Mouse (Mus musculus) telencephalon, adult 2 months (tissue): ENCODE data around the gene Prm2.
A peak's percentile ranks its signal among the peaks of the same experiment; 100 is the strongest.

ENCODE experiments used
- DNase-seq: peaks from one replicate; pipeline ENCODE4 v3.0.0-alpha.2; 2011; ENCODE audit warnings: low read depth, low spot score

The Prm2 gene

DNA sequence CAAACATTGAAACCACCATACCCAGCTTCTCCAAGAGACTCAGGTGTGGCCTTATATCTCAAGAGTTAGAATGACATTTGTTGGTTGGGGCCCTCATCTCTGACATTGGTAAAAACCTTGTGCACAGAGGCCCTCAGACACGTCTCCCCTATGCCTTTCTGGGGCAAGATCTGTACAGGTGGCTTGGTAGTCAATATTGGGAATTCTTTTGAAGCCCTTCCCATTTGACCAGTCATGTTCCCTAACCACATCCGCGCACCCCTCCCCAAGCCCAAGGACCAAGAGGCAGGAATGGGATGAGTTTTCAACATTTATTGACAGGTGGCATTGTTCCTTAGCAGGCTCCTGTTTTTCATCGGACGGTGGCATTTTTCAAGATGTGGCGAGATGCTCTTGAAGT is at the start of gene Prm2:
Gene Prm2 (minus strand): TSS at position 101 of the 400 bp plus-strand sequence.
- DNase-seq, result no peak

DNA sequence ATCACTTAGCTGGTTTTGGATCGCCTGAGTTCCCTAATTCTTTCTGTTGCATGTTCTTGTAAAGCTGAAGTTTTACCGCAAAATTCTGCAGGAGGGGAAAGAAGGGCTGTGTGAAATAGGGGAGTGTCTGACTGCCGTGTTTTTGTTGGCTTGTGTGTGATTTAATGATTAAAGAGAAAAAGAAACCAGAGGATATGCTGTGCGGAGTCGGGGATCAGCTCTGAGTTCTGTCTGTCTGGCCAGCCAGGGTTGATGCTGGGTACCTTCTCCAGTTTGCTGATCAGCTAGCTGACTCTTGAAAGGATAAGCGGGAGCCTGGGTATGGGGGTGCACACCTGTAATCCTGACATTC is 48.4 kb upstream of the Prm2 start:
- no peak for DNase-seq

DNA sequence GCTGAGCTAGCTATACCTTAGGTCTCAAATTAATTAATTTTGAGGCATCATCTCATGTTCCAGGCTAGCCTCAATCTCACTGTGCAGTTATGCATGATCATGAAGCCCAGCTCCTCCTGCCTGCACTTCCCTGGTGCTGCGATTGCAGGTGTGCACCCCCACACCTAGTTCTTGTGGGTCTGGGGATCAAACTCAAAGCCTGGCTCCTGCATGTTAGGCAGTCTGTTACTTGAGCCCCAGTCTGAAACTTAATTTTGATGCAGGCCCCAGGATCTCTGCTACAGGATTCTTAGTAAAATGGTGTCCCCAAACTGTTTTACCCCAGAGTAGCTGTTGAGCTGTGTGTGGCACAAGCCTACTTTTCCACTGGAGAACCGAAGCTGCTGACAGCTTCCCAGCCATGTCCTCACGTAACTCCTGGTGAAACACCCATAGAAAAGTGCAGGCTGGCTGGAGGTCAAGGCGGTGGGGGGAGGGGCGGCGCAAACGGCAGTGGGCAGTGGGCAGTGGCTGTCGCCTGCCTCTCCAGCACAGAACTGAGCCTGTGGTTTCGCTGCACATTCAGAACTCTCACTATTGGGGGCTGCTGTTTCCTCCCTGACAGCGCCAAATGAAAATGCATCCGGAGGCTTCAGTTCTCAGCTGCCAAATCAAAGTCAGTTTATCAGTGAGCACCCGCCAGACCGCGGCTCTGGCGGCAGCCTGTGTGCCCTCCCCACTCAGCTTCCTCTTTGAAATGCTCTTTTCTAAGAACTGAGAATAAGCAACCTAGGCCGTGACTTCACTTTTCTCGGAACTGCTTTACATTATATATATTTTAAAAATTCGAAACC is 47.8 kb upstream of the Prm2 start:
- no peak for DNase-seq

DNA sequence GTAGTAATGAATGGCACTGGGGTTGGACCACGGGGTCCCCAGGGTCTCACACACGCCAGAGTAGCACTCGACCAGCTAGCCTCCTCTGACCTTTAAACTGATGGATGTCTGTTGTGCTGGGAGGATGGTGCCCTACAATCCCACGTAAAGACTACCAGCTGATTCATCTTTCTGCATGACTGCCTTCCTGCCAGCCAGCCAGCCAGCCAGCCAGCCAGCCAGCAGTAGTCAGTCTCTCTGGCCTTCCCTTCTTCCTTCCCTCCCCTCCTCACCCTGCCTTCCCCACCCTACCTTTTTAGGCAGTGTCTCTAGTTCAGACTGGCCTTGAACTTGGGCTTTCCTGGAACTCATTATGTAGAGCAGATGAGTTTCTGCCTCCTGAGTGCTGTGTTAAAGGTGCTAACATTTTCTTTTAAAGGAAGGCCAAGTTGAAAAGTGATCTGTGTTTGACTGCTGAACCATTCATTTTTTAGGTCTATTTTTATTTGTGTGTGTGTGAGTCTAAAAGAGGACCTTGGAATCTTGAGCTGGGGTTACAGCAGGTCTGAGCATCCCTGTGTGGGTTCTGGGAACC is 46.4 kb upstream of the Prm2 start:
- DNase-seq, result no peak

DNA sequence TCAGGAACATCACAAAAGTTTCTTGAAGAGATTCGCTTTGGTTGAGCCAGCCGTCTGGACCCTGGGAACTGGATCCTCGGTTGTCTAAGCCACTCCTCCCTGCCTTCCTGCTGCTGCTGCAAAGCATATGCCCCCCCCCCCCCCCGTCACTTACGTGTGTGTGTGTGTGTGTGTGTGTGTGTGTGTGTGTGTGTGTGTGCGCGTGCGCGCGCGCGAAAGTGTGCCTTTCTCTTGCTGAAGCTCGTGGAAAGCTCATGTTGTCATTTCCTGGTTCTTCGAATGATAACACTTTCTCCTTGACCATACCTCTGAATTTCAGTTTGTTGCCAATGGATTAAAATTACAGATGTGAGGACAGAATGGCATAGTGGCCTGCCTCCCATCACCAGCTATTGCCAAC is 44.1 kb upstream of the Prm2 start:
- DNase-seq, result no peak

DNA sequence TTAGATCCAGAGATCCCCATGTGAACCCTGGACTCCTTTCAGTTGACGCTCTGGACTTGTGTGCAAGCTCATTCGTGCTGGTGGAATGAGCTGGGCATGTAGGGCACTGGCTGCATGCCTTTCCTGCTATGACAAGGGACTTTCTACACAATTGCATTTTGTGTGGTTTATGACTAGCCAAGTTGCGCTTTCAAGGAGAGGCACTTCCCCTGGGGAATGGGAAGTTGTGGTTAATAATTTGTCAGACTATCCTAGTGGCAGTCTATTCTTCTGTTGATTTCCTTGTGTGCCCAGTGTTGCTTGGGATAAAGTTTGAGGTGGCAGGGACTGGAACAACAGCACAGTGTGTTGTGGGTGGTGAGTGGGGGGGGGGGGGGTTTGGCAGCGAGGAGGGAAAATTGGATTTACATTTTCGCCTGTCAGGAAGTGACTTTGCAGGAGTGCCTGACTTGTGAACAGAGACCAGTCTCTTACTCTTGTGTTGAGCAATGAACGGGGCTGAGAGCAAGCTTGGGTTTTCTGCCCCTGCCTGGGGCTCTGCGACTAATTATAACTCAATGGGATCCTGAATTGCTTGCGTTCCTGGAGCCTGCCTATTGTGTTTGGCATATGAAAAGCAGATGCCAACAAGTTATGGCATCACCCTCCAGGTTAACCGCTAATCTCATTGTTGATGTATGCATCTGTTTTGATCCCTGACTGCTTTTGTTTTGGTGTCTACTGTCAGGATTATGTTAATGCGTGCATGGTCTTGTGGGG is 42.7 kb upstream of the Prm2 start:
- no peak for DNase-seq

DNA sequence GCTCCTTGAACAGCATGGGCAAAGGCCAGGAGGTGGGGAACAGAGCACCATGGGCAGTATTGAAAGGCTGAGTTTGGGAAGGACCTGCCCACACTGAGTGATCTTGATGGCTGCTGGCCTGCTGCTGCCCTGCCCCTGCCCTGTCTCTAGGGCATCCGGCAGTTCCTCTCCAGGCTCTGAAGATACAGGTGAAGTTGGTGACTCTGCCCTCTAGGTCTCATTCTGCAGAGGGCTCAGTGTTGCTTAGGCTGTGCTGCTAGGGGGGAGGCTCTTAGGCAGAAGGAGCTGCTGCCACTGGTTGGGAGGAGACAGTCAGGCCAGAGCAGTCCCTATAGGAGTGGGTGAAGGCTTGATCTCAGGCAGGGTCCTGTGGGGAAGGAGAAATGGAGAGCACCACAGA is 42.0 kb upstream of the Prm2 start:
- DNase-seq, result no peak

DNA sequence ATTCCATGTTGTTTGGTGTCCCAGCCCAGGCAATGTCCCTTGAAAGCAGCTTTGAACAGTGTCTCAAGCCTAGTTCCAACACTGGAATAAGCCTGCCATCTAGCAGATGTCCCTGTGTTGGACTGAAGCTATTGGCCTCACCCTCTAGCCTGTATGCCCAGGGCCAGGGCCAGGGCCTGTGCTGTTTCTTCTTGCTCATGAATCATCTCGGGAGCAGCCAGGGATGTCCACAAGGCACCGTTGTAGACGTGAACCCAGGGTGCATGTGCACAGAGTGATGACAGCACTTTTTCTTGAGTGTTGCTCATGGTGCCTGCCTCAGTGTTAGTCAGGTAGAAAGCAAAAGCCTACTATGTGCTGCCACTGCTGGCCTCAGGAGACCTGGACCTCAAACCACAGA is 41.3 kb upstream of the Prm2 start:
- DNase-seq, result no peak

DNA sequence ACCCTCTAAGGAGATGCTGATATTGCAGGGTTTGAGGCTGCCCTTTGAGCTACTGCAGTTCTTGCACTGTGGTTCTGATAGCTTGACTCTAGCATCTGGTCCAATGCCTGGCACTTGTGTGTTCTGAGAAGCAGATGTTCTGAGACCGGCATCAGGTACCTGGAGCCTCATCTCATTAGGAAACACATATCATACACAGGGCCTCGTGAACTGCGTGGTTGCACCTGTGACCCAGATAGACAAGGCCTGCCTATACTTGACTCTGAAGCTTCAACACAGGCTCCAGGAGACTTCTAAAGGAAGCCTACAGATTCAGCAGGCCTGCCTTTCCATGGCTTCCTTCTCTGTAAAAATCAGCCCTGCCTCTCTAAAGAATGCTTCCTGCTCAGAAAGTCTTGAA is 40.5 kb upstream of the Prm2 start:
- DNase-seq, result no peak

DNA sequence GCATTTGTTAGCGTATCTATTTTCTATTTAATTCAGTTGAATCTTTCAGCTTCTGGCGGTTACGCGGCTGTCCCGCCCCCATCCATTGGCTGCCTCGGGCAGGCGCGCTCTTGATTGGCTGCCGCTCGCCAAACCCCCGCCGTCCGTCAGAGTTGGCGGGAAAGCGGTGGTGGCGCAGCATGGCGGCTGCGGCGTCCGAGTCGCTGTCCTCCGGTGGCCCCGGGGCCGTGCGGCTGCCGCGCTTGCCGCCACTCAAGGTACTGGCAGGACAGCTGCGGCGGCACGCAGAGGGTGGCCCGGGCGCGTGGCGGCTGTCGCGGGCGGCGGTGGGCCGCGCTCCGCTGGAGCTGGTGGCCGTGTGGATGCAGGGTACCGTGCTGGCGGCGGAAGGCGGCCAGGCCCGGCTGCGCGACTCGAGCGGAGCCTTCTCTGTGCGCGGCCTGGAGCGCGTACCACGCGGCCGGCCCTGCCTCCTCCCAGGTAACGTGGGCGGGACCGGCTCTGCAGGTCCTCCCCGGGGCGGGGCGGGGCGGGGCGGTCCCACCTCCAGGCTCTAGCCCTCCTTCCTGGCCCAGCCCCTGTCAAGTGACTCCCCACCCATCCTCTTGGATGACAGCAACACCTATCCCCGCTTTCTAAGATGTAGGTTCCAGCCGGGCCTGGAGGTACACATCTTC is 39.1 kb upstream of the Prm2 start, which contains the start of gene Rmi2:
Gene Rmi2 (plus strand): TSS at position 149 of the 677 bp plus-strand sequence.
- peak; percentile 45 for DNase-seq

DNA sequence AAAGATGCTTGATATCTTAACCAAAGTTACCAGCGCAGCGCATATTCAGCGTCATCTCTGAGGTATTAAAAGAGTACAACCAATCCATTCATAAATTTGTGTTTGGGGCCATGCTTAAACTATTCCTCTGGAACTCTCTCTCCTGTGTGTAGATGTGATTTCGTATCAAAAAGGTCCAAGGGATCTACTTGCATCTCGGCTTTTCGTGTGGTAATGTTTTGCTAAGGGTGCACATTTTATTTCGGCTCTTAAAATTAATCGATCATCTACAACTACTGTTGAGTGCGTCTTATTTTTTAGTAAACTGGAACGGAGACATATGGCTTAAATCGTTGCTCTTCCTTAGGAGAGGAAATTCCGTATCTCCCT is 38.6 kb upstream of the Prm2 start:
- no peak for DNase-seq

DNA sequence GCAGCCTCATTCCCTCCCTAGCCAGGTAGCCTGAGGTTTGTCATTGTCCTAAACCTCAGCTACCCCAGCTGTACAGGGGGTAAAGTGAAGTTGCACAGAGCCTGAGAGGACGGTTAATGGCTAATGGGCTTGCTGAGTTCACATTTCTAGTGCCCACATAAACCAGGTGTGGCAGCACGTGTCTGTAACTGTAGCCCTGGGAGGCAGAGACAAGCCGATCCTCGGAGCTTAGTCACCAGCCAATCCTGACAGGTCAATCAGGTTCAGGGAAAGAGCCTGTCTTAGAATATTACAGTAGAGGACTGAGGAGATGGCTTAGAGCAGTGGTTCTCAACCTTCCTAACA is 32.5 kb upstream of the Prm2 start:
- no peak for DNase-seq

DNA sequence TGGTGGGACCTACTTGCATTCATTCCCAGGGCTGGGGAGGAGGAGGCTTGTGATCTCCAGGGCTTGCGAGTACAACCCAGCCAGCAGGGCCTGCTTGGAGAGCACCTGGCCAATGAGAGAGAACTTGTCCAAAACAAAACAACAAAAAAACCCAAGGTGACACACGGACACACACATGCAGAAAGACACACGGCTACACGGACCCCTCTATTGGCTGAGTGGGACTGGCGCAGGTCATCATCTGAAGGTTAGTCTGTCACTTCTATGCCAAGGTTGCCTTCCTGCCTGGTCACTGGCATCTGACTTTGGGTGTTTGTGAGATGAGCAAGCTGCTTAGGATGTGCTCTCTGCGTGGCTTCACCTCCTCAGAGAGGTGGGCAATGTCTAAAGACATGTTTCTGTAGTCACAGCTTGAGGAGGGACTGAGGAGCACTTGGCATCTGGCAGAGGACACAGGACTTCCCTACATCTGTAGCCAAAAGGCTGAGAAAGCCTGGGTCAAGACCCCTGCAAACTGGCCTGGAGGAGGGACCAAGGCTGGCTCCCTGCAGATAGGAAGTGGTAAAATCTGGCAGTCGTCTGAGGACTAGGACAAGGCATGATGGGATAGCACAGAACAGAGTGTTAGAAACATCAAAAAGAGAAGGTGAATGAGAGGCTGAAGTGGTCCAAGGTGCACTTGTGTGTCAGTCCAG is 32.0 kb upstream of the Prm2 start:
- DNase-seq, result no peak

DNA sequence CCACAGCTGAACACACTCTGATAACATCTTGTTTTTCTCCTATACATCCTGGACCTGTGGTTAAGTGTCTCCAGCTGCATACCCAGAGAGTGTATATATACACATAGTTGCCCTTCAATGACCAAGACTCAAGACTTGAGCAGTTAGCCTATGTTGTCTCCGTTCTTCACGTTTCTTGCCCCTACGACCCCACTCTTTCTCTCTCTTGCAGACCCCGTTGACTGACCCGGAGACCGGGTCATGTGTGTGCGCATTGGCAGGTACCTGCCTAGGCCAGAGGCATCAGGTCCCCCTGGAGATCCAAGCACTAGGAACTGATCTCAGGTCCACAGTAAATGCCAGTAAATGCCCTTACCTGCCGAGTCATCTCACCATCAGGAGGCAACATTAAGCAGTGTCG is 31.3 kb upstream of the Prm2 start:
- no peak for DNase-seq

DNA sequence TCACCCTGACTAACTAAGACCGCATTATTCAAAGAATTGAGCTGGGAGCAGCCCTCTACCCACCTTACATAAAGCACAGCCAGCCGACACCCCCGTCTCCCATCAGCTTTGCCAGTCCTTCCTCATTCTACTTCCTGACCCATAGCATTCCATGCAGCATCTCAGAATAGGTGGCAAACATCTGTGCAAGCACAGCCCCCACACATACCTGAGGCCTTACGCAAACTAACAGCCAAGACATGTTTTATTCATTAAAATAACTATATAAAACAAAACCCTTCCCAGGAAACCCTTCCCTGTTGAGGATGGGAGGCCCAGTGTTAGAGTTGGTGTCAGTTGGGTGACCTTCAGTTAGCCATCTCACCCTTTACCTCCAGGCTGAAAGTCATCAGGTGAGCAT is 29.9 kb upstream of the Prm2 start:
- DNase-seq, result no peak

DNA sequence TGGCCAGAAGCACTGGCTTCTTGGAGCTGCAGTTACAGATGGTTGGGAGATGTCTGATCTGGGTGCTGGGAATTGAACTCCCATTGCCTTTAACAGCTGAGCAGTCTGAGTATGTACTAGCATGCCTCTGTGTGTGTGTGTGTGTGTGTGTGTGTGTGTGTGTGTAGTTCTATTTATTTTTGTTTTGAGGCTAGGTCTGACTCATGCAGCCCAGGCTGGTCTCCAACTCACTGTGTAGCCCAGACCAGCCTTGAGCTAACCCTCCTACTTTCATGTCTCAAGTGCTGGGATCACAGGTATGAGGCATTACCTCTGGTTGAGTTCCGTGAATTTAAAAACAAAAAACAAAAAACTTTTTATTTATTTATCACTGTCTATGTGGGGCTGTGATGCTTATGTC is 28.6 kb upstream of the Prm2 start:
- no peak for DNase-seq

DNA sequence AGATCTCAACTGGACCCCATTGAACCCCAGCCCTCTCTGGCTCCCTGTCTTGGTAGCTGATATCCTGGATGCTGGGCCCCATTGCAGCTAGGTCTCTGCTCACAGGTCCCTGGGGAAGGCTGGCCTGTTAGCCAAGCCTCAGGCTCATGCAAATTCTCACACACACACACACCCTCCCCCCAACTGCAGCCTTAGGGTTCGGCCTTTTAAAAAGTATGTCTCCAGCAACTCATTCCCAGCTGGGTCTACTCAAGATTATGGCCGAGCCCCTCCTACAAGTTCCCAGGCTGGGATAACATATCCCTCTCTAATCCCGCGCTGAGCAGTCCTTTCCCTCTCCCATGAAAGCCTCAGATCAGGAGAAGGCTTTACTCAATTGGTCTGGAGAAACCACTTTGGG is 25.5 kb upstream of the Prm2 start:
- DNase-seq, result no peak

DNA sequence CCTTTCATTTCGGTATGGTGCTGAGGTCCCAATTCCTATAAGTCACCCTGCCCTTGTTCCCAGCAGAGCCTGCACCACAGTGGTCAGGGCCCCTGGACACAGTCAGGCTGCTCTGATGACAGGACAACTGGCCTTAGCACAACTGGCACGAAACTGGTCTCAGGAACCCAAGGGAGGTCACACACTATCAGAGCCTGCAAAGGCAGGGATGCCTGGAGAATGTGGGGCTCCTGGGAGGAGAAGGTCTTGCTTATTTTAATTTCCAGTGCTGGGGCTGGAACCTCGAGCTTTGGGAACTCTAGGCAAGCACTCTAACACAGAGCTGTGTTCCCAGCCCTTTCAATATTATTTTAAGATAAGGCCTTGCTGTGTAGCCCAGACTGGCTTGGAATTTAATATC is 24.0 kb upstream of the Prm2 start:
- no peak for DNase-seq

DNA sequence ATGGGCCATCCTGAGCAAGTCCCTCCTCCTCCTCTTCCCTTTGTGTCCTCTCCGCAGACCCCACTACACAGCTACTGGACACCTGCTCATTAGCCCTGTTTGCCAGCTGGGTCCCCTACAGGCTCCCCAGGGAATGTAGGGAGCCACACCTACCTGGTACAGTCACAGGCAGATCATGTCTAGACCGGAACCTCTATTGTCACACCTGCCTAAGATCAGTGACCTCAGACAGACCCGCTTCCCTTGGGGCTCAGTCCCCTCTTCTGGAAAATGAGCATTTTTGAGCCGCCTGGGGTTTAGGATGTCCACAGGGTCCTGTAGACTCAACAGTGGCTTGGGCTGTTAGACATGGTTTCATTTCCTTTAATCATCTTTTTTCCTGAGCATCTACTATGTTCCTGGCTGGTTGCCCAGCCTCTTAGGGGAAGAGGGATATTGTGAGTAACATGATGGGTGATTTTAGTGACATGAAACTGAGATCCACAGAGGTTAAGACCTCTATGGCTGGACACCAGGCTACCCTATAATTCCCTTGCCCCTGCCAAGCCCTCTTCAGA is 22.7 kb upstream of the Prm2 start:
- DNase-seq, result no peak

DNA sequence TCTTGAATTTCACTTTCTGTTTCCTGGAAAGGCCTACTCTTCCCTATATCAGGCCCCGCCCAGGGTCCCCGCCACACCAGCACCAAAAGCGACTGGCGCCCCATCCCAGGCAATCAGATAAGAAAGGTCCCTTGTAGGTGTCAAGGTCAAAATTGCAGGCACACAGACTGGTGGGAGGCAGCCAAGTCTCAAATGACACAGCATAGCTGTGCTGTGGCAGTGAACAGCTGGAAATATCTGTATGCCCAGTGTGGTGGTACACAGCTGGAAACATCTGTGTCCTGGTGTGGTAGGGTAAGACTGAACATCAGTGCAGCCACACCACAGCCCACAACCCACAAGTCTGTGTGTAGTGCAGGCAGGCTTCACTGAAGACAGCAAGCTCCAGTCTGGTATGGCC is 18.9 kb upstream of the Prm2 start:
- no peak for DNase-seq

DNA sequence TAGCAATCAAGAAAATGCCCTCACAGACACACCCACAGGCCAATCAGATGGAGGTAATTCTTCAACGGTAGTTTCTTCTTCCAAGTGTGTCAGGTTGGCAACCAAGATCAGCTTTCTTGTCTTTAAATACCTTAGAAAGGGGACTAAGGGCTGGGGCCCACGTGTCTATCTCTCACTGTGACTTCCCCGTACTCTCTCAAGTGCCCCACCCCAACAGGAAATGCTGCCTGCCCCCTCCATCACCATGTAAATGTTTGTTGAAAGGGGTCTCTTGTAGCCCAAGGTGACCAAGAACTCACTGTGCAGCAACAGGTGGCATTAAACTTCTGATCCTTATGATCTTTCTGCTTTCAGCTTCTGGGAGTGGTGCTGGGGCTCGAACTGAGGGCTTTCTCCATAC is 17.8 kb upstream of the Prm2 start:
- no peak for DNase-seq
